In the genomic region with DNA sequence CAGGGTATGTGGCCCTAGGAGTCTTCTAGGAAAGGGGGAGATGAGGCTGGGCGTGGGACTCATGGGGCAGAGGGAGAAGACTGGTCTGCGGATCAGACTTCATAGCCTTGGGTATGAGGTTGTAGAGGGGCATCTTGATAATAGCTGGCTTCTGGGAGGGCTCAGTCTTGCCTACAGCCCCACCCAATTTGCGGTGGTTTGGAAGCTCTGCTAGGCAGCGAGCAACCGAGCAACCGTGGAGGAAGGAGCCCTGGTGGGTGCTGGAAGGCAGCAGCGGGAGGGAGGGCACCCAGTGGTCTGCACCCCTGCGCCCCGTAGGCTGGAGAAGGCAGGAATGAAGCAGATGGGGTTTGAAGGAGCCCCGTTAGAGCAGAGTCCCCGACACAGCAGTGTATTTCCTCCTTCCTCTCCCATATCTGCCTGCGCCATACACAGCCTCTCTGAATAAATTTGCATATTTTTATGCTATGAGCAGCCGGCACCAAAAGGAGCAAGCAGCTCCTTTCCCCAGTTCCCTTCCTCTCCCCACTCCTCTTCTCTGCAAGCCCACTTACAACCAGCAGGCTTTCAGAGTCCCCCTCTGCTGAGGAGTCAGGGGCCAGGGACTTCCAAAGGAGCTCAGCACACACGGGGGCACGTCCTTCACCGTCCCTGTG, we compare ENCODE assay signal across 10 mouse cellular contexts. TPM values are rescaled to one million over a fixed set of nuclear protein-coding genes. Genes with fewer than 3 reads are reported as not detected.
DNase-seq lines count a peak whose midpoint lies in the region; ATAC-seq and TF ChIP-seq lines count a peak whose summit lies in the region.
"Had no signal": no experiment of that assay in that cellular context is flagged by ENCODE, and none has a peak within 500 bp of the region (broad histone marks: within the 10 kb centered on the region; RNA-seq: fewer than 3 reads in every experiment).

No protein-coding gene starts in this region.

- peaks cover 10% of the 10 kb centered on the region for H3K4me1 ChIP-seq in heart, embryonic 15.5 days (replicated peaks)
- H3K4me1 ChIP-seq in hindbrain, embryonic 14.5 days (replicated peaks; ENCODE audit: control insufficient read depth, insufficient read depth, low read length): peaks cover 18% of the 10 kb centered on the region; the same call in 1 of the 2 replicates
- H3K4me1 ChIP-seq in midbrain, embryonic 13.5 days (replicated peaks): peaks cover 53% of the 10 kb centered on the region

- H3K4me2 ChIP-seq in heart, embryonic 15.5 days: peak overlapping the region; percentile 49
- H3K4me2 ChIP-seq in hindbrain, embryonic 14.5 days (replicated peaks): peak overlapping the region; percentile 30
- H3K4me2 ChIP-seq in midbrain, embryonic 13.5 days (replicated peaks): peak overlapping the region; percentile 46

- intact Hi-C loops in heart, postnatal 14 days (cut with DNase I): no loop called here

- TF ChIP-seq CTCF in brain, embryonic 14.5 days (IDR thresholded peaks at IDR 0.05; ENCODE audit: borderline replicate concordance, extremely low read depth, insufficient read depth, insufficient read length): peak; percentile 16; the same call in 1 of the 2 replicates

- peak overlapping the region; percentile 59 for H3K27ac ChIP-seq in heart, embryonic 15.5 days
- peak overlapping the region; percentile 75 for H3K27ac ChIP-seq in hindbrain, embryonic 14.5 days
- H3K27ac ChIP-seq in midbrain, embryonic 13.5 days: peak overlapping the region; percentile 96

- no peak for TF ChIP-seq POLR2A in brain, embryonic 14.5 days (IDR thresholded peaks at IDR 0.05; ENCODE audit: borderline replicate concordance, extremely low read depth, insufficient read depth, insufficient read length, poor library complexity, severe bottlenecking)

- no peaks in the 10 kb centered on the region for H3K36me3 ChIP-seq in heart, embryonic 15.5 days
- no peaks in the 10 kb centered on the region for H3K36me3 ChIP-seq in hindbrain, embryonic 14.5 days (replicated peaks; ENCODE audit: control insufficient read depth, insufficient read depth)
- no peaks in the 10 kb centered on the region for H3K36me3 ChIP-seq in midbrain, embryonic 13.5 days

- H3K4me3 ChIP-seq in heart, embryonic 15.5 days: peak overlapping the region; percentile 28
- H3K4me3 ChIP-seq in hindbrain, embryonic 14.5 days (replicated peaks; ENCODE audit: low read length): no peak overlapping the region
- no peak overlapping the region; the same call in 1 of the 2 replicates for H3K4me3 ChIP-seq in midbrain, embryonic 13.5 days (replicated peaks)

- peak overlapping the region; percentile 46; the same call in 1 of the 2 replicates for H3K9ac ChIP-seq in heart, embryonic 15.5 days
- peak overlapping the region; percentile 29 for H3K9ac ChIP-seq in hindbrain, embryonic 14.5 days
- H3K9ac ChIP-seq in midbrain, embryonic 13.5 days (replicated peaks): peak overlapping the region; percentile 63

- no peak for DNase-seq in heart, postnatal 14 days
- peak; percentile 91 for DNase-seq in brain, embryonic 14.5 days (ENCODE audit: low read depth)
- DNase-seq in hindbrain, embryonic 14.5 days (ENCODE audit: low spot score): no peak
- no peak for DNase-seq in adrenal gland, adult (ENCODE audit: inconsistent age in 2 of 2, low spot score in 1 of 2)
- DNase-seq in spleen, postnatal 10 days (ENCODE audit: low spot score in 2 of 2): no peak
- DNase-seq in gastrocnemius, postnatal 10 days: no peak

- H3K9me3 ChIP-seq in heart, embryonic 15.5 days (replicated peaks): no peaks in the 10 kb centered on the region
- H3K9me3 ChIP-seq in hindbrain, embryonic 14.5 days (ENCODE audit: control insufficient read depth, low read length): no peaks in the 10 kb centered on the region
- no peaks in the 10 kb centered on the region for H3K9me3 ChIP-seq in midbrain, embryonic 13.5 days

- H3K27me3 ChIP-seq in heart, embryonic 15.5 days: no peaks in the 10 kb centered on the region
- no peaks in the 10 kb centered on the region for H3K27me3 ChIP-seq in hindbrain, embryonic 14.5 days (ENCODE audit: control insufficient read depth, insufficient read depth, low read length)
- H3K27me3 ChIP-seq in midbrain, embryonic 13.5 days: no peaks in the 10 kb centered on the region

- ATAC-seq in heart, embryonic 15.5 days (replicated peaks; ENCODE audit: insufficient number of reproducible peaks, insufficient read depth, low FRiP score, low read depth): no peak
- ATAC-seq in hindbrain, embryonic 14.5 days (ENCODE audit: low FRiP score): 0 out of 2 replicates have a peak, but pooled peaks have one; percentile 49
- ATAC-seq in midbrain, embryonic 13.5 days: peak; percentile 69

- WGBS in heart, embryonic 15.5 days: 31% methylated on average over 16 of the region's 16 CpGs
- WGBS in hindbrain, embryonic 14.5 days: 17% methylated on average over 16 of the region's 16 CpGs
- 23% methylated on average over 16 of the region's 16 CpGs for WGBS in midbrain, embryonic 13.5 days

RNA-seq across cellular contexts. Expression of gene Gm26897, which starts 20.9 kb away (rescaled TPM):
- polyA plus RNA-seq in heart, embryonic 15.5 days (2015; fragmentation: Nextera tagmentation; extraction: Ambion mirVana): not detected in 2 replicates
- total RNA-seq in heart, postnatal 14 days (2021): not detected
- polyA plus RNA-seq in brain, embryonic 14.5 days (2012; rRNA removed): not detected in 2 replicates
- polyA plus RNA-seq in hindbrain, embryonic 14.5 days (2014; fragmentation: Nextera tagmentation; extraction: Ambion mirVana): not detected in 2 replicates
- polyA plus RNA-seq in midbrain, embryonic 13.5 days (2015; fragmentation: Nextera tagmentation; extraction: Ambion mirVana): not detected in 2 replicates
- total RNA-seq in gastrocnemius, postnatal 10 days (2021): not detected
- total RNA-seq: layer of hippocampus, adult 8-10 months; MEL had no signal
